Comparison of ENCODE assay signal across 9 mouse cellular contexts in genomic region chr11:76612638-76613104, GRCm38 (mm10). TPM values are rescaled to one million over a fixed set of nuclear protein-coding genes. Genes with fewer than 3 reads are reported as not detected.
A peak's percentile ranks its signal among the peaks of the same experiment; 100 is the strongest.
DNase-seq lines count a peak whose midpoint lies in the region; ATAC-seq and TF ChIP-seq lines count a peak whose summit lies in the region.
"Had no signal": no experiment of that assay in that cellular context is flagged by ENCODE, and none has a peak within 500 bp of the region (broad histone marks: within the 10 kb centered on the region; RNA-seq: fewer than 3 reads in every experiment).

No protein-coding gene starts in this region.

- TF ChIP-seq CTCF in bone marrow macrophage, adult 2 months (IDR thresholded peaks at IDR 0.05; ENCODE audit: low read depth, low read length), result no peak
- no peak for TF ChIP-seq CTCF in hindbrain, postnatal 0 days (IDR thresholded peaks at IDR 0.05; ENCODE audit: low read depth)

- H3K27ac ChIP-seq in ES-E14 (ENCODE audit: insufficient read depth, low read depth, low read length, poor library complexity, severe bottlenecking), result no peak overlapping the region
- peak overlapping the region; percentile 13; the same call in 1 of the 2 replicates for H3K27ac ChIP-seq in bone marrow macrophage, adult 2 months (ENCODE audit: insufficient read depth, low read depth, low read length)
- peak overlapping the region; percentile 47 for H3K27ac ChIP-seq in forebrain, embryonic 12.5 days
- H3K27ac ChIP-seq in hindbrain, postnatal 0 days, result peak overlapping the region; percentile 74

- intact Hi-C loops in gastrocnemius, postnatal 36 days (cut with DNase I), result no loop called here

- no peak for TF ChIP-seq POLR2A in bone marrow macrophage, adult 2 months (IDR thresholded peaks at IDR 0.05; ENCODE audit: borderline replicate concordance, low read depth, low read length)

- ATAC-seq in forebrain, embryonic 12.5 days (ENCODE audit: low FRiP score), result peak; percentile 70; the same call in 1 of the 2 replicates
- peak; percentile 76 for ATAC-seq in hindbrain, postnatal 0 days

- H3K4me1 ChIP-seq in ES-E14 (ENCODE audit: control insufficient read depth in 2 of 2, insufficient read depth in 2 of 2, low read length in 2 of 2, poor library complexity in 1 of 2), result peaks cover 0 to 5% of the 10 kb centered on the region in 2 experiments; a peak in 2 of 4 replicates
- peaks cover 54% of the 10 kb centered on the region for H3K4me1 ChIP-seq in bone marrow macrophage, adult 2 months (ENCODE audit: control insufficient read depth, insufficient read depth, low read length)
- peaks cover 12% of the 10 kb centered on the region for H3K4me1 ChIP-seq in forebrain, embryonic 12.5 days
- H3K4me1 ChIP-seq in hindbrain, postnatal 0 days (ENCODE audit: insufficient read depth, low read length), result peaks cover 7% of the 10 kb centered on the region; the same call in 1 of the 2 replicates

- no peaks in the 10 kb centered on the region; the same call in none of the 2 replicates for H3K36me3 ChIP-seq in ES-E14 (ENCODE audit: control insufficient read depth, insufficient read depth, low read length, poor library complexity, severe bottlenecking)
- H3K36me3 ChIP-seq in forebrain, embryonic 12.5 days (replicated peaks), result no peaks in the 10 kb centered on the region
- no peaks in the 10 kb centered on the region for H3K36me3 ChIP-seq in hindbrain, postnatal 0 days (ENCODE audit: insufficient read depth, low read length)

- no peaks in the 10 kb centered on the region for H3K9me3 ChIP-seq in ES-E14 (ENCODE audit: control insufficient read depth, insufficient read depth, low read depth, low read length)
- no peaks in the 10 kb centered on the region for H3K9me3 ChIP-seq in forebrain, embryonic 12.5 days
- no peaks in the 10 kb centered on the region for H3K9me3 ChIP-seq in hindbrain, postnatal 0 days (ENCODE audit: low read length)

- H3K27me3 ChIP-seq in forebrain, embryonic 12.5 days, result peaks cover 5% of the 10 kb centered on the region; the same call in 1 of the 2 replicates
- H3K27me3 ChIP-seq in hindbrain, postnatal 0 days (ENCODE audit: insufficient read depth, low read length), result no peaks in the 10 kb centered on the region

- DNase-seq in ES-E14 (ENCODE audit: low read depth, low spot score), result peak; percentile 68
- DNase-seq in hindbrain, postnatal 0 days (ENCODE audit: low spot score), result peak; percentile 84
- DNase-seq in left cerebral cortex, adult 11 months (ENCODE audit: low spot score), result peak; percentile 38
- DNase-seq in lung, postnatal 14 days, result peak; percentile 45
- peak; percentile 64 for DNase-seq in right cerebral cortex, postnatal 25 days
- DNase-seq in gastrocnemius, postnatal 36 days, result no peak

- in situ Hi-C loops in ES-E14 (cut with MboI; ENCODE audit: low sequenced_read_pairs in 2 of 2, unreplicated experiment in 2 of 2), result no loop called here

- no peak overlapping the region for H3K9ac ChIP-seq in ES-E14 (ENCODE audit: insufficient read depth, low read depth, low read length, poor library complexity, severe bottlenecking)
- H3K9ac ChIP-seq in forebrain, embryonic 12.5 days, result peak overlapping the region; percentile 49
- H3K9ac ChIP-seq in hindbrain, postnatal 0 days (replicated peaks; ENCODE audit: low read length), result peak overlapping the region; percentile 42

- H3K4me3 ChIP-seq in ES-E14 (ENCODE audit: insufficient read depth in 1 of 2, low read depth in 1 of 2, low read length in 2 of 2, poor library complexity in 1 of 2, severe bottlenecking in 1 of 2), result peak overlapping the region; percentile 10 to 63; a peak in 3 of 4 replicates
- peak overlapping the region; percentile 21 for H3K4me3 ChIP-seq in bone marrow macrophage, adult 2 months (ENCODE audit: insufficient read depth, low read length)
- peak overlapping the region; percentile 46 for H3K4me3 ChIP-seq in forebrain, embryonic 12.5 days (replicated peaks)
- peak overlapping the region; percentile 36 for H3K4me3 ChIP-seq in hindbrain, postnatal 0 days (ENCODE audit: low read length)
- H3K4me3 ChIP-seq: erythroblast, embryonic 14.5 days had no signal

- peak overlapping the region; percentile 67 for H3K4me2 ChIP-seq in forebrain, embryonic 12.5 days
- H3K4me2 ChIP-seq in hindbrain, postnatal 0 days (ENCODE audit: low read depth, low read length), result peak overlapping the region; percentile 64

- under 1% methylated on average over 19 of the region's 19 CpGs for WGBS in forebrain, embryonic 12.5 days
- WGBS in hindbrain, postnatal 0 days, result under 1% methylated on average over 19 of the region's 19 CpGs

TF ChIP-seq in ES-E14, 5 proteins besides CTCF, POLR2A, EP300 and RAD21:
- TF ChIP-seq ZC3H11A (IDR thresholded peaks at IDR 0.05; ENCODE audit: borderline replicate concordance, low read depth, low read length) (no peak), ZNF384 (IDR thresholded peaks at IDR 0.05; ENCODE audit: low read depth, low read length) (no peak), HCFC1 (IDR thresholded peaks at IDR 0.05; ENCODE audit: borderline replicate concordance, insufficient read depth, low read length) (no peak), CHD2 (IDR thresholded peaks at IDR 0.05; ENCODE audit: low read depth, low read length) (no peak), MAFK (IDR thresholded peaks at IDR 0.05; ENCODE audit: insufficient read depth, low read depth, low read length) (no peak)

RNA-seq across cellular contexts. Expression of gene Abr, which starts 9.4 kb away (rescaled TPM):
- total RNA-seq in ES-E14 (2012; rRNA removed), result 28.6 and 34.1 TPM in 2 replicates
- 145 and 158 TPM in 2 replicates for polyA plus RNA-seq in bone marrow macrophage, adult 2 months (2012; ENCODE audit: insufficient read depth, insufficient read length, missing spikeins)
- polyA plus RNA-seq in forebrain, embryonic 12.5 days (2016; fragmentation: Nextera tagmentation; extraction: Ambion mirVana), result 73.4 and 77.7 TPM in 2 replicates
- total RNA-seq in hindbrain, postnatal 0 days (2014; rRNA removed), result 210 and 211 TPM in 2 replicates
- polyA plus RNA-seq in hindbrain, postnatal 0 days (2015; fragmentation: Nextera tagmentation; extraction: Ambion mirVana), result 77.0 and 87.5 TPM in 2 replicates
- total RNA-seq in gastrocnemius, postnatal 36 days (2021), result 10 to 100 TPM in 1 of 2 experiments, 1 to 10 TPM in 1; 8.2 to 12.7 TPM

RNA-seq across cellular contexts. Expression of gene Bhlha9, which starts 59.6 kb away (rescaled TPM):
- not detected in 2 replicates for total RNA-seq in ES-E14 (2012; rRNA removed)
- not detected in 2 replicates for polyA plus RNA-seq in bone marrow macrophage, adult 2 months (2012; ENCODE audit: insufficient read depth, insufficient read length, missing spikeins)
- not detected in 2 replicates for polyA plus RNA-seq in forebrain, embryonic 12.5 days (2016; fragmentation: Nextera tagmentation; extraction: Ambion mirVana)
- 1.2 and 2.0 TPM in 2 replicates for total RNA-seq in hindbrain, postnatal 0 days (2014; rRNA removed)
- 2.1 and 3.2 TPM in 2 replicates for polyA plus RNA-seq in hindbrain, postnatal 0 days (2015; fragmentation: Nextera tagmentation; extraction: Ambion mirVana)
- not detected for total RNA-seq in gastrocnemius, postnatal 36 days (2021)
- polyA plus RNA-seq: erythroblast, embryonic 14.5 days had no signal

Comparison
In these comparisons a context has a peak if more than half of its experiments do, and no peak if none do; other contexts are left out.
1. DNase-seq: peak in ES-E14 (single experiment), hindbrain, postnatal 0 days (single experiment), left cerebral cortex, adult 11 months (single experiment), lung, postnatal 14 days (single experiment) and right cerebral cortex, postnatal 25 days (single experiment); none in gastrocnemius, postnatal 36 days (0 of 2).
2. Peak in every context shown above with its lines, with median percentiles within 50 percentile points of each other: H3K4me3 ChIP-seq.